15 mouse cellular contexts compared by ENCODE assay signal in the genomic region with DNA sequence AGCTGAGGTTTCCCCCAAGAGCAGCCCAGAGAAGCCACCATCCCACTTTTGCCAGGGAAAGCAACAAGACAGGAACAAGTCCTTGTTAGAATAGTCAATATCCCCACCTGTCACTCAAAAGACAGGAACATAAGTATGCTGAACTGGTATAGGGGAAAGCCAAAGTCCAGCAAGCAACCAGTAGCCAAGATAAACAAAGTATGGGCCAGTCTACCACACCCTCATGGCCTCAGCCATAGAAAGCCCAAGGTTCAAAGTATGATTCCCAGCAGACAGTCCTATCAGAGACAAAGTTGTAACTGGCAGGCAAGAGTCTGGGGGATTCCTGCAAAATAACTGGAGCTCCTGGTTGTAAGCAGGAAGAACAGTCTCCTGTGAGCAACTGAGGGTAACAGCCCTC.
"Had no signal": no experiment of that assay in that cellular context is flagged by ENCODE, and none has a peak within 500 bp of the region (broad histone marks: within the 10 kb centered on the region; RNA-seq: fewer than 3 reads in every experiment).

No protein-coding gene starts in this region.

- H3K9me3 ChIP-seq: limb, embryonic 15.5 days; midbrain, embryonic 15.5 days; neural tube, embryonic 12.5 days; stomach, embryonic 15.5 days had no signal

- H3K27ac ChIP-seq: hindbrain, embryonic 14.5 days; limb, embryonic 15.5 days; macrophage; midbrain, embryonic 15.5 days; neural tube, embryonic 12.5 days; stomach, embryonic 15.5 days had no signal

- DNase-seq: kidney, adult 2 months; kidney, postnatal 25 days; layer of hippocampus, adult 9-11 months; layer of hippocampus, postnatal 36 days; lung, embryonic 14.5 days; lung, postnatal 10 days; right cerebral cortex, postnatal 4 days had no signal

- H3K4me2 ChIP-seq: hindbrain, embryonic 14.5 days; limb, embryonic 15.5 days; lung, embryonic 14.5 days; midbrain, embryonic 11.5 days; midbrain, embryonic 15.5 days; neural tube, embryonic 12.5 days; stomach, embryonic 15.5 days had no signal

- H3K4me3 ChIP-seq: limb, embryonic 15.5 days; megakaryocyte, embryonic 14.5 days; midbrain, embryonic 15.5 days; neural tube, embryonic 12.5 days; stomach, embryonic 15.5 days had no signal

- H3K4me1 ChIP-seq: limb, embryonic 15.5 days; midbrain, embryonic 15.5 days; neural tube, embryonic 12.5 days; stomach, embryonic 15.5 days had no signal

- ATAC-seq: midbrain, embryonic 15.5 days had no signal

- H3K9ac ChIP-seq: hindbrain, embryonic 14.5 days; limb, embryonic 15.5 days; lung, embryonic 14.5 days; midbrain, embryonic 15.5 days; neural tube, embryonic 12.5 days; stomach, embryonic 15.5 days had no signal

- H3K36me3 ChIP-seq: limb, embryonic 15.5 days; midbrain, embryonic 15.5 days; neural tube, embryonic 12.5 days; stomach, embryonic 15.5 days had no signal

- H3K27me3 ChIP-seq: limb, embryonic 15.5 days; midbrain, embryonic 15.5 days; neural tube, embryonic 12.5 days; stomach, embryonic 15.5 days had no signal
